Mouse (Mus musculus) liver, adult 2 months (tissue): ENCODE measurements around the gene Twist2.

Experiments
- CTCF ChIP-seq: fragments of 200-500 bp; IDR thresholded peaks from 2 replicates; pipeline ENCODE4 v1.5.1; 2011; ENCODE audit warnings: low read depth, low read length, control low read depth
- POLR2A ChIP-seq: fragments of 200-500 bp; IDR thresholded peaks from 2 replicates; pipeline ENCODE4 v1.6.1; 2011; ENCODE audit warnings: low read length, control low read depth; ENCODE audit not compliant: insufficient read depth; ENCODE audit errors: extremely low read depth

- no peak for TF ChIP-seq CTCF
- no peak for TF ChIP-seq POLR2A
Observed at GRCm38 (mm10) chr1:91823530-91823929, 22.3 kb downstream of the Twist2 start.
